In the genomic region with DNA sequence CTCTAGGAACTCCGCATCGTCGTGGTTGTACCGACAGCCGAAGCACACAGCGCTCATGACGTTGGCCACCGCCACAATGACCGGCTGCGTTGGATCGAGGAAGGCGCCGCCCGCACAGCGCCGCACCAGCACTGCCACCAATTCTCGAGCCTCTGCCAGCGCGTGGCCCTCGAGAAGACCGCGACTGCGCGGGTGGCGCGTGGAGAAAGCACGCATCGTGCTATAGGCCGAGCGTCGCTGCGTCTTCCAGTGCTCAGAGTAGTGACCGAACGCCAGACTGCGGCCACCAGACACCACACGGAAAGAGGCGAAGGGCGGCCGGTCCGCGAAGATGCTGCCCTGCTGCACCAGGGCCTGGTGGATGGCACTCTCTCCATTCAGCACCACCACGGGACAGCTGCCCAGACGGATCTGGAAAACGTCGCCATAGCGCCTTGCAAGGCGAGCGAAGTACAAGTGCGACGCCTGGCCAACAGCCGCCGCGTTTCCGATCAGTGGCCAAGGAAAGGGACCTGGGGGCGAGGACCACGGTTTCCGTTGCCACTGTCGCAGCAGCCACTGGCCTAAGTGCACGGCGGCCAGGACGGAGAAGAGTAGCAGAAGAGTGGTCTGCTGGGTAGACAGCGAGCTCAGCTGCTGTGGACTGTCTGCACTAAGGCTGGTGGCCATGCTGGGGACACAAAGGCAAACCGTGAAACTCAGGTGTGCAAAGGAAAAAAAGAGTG, we compare ENCODE assay signal across 8 mouse cellular contexts. TPM values are rescaled to one million over a fixed set of nuclear protein-coding genes. Genes with fewer than 3 reads are reported as not detected.
DNase-seq lines count a peak whose midpoint lies in the region; ATAC-seq and TF ChIP-seq lines count a peak whose summit lies in the region.

No protein-coding gene starts in this region.

- H3K27me3 ChIP-seq in kidney, adult 2 months (replicated peaks; ENCODE audit: control insufficient read depth, insufficient read depth, low read length) = no peaks in the 10 kb centered on the region; the same call in 1 of the 2 replicates
- peaks cover 37% of the 10 kb centered on the region for H3K27me3 ChIP-seq in hindbrain, embryonic 16.5 days (replicated peaks; ENCODE audit: control insufficient read depth, insufficient read depth, low read length)
- H3K27me3 ChIP-seq in lung, postnatal 0 days (replicated peaks; ENCODE audit: insufficient read depth, low read length) = peaks cover 29% of the 10 kb centered on the region

- ATAC-seq in hindbrain, embryonic 16.5 days = peak; percentile 54
- no peak for ATAC-seq in lung, postnatal 0 days
- no peak for ATAC-seq in inflammation-experienced regulatory T-cells, adult 6 months

- no peak for TF ChIP-seq CTCF in kidney, adult 2 months (conservative IDR thresholded peaks at IDR 0.05; ENCODE audit: insufficient read depth, insufficient read length, low read depth, low read length)
- no peak for TF ChIP-seq CTCF in embryonic fibroblast, embryonic 13.5 days (IDR thresholded peaks at IDR 0.05; ENCODE audit: borderline replicate concordance, insufficient read depth, low read length)
- 0 out of 2 replicates have a peak, but pooled peaks have one; percentile 1 for TF ChIP-seq CTCF in lung, postnatal 0 days (IDR thresholded peaks at IDR 0.05)

- peak; percentile 51 for DNase-seq in kidney, adult 2 months
- no peak for DNase-seq in kidney, adult 9 months
- DNase-seq in adipocyte (ENCODE audit: low spot score) = peak; percentile 81
- DNase-seq in lung, postnatal 0 days (ENCODE audit: low spot score) = peak; percentile 29
- DNase-seq in right cerebral cortex, postnatal 4 days = peak; percentile 28

- WGBS in kidney, adult 2 months = 1% methylated on average over 63 of the region's 63 CpGs
- under 1% methylated on average over 62 of the region's 63 CpGs for WGBS in hindbrain, embryonic 16.5 days
- under 1% methylated on average over 63 of the region's 63 CpGs for WGBS in lung, postnatal 0 days

- peak overlapping the region; percentile 69 for H3K27ac ChIP-seq in kidney, adult 2 months (ENCODE audit: insufficient read depth, low read depth, low read length)
- peak overlapping the region; percentile 97 for H3K27ac ChIP-seq in embryonic fibroblast, embryonic 13.5 days (ENCODE audit: insufficient read depth, low read length)
- peak overlapping the region; percentile 34; the same call in 1 of the 2 replicates for H3K27ac ChIP-seq in hindbrain, embryonic 16.5 days (ENCODE audit: low read depth, low read length)
- H3K27ac ChIP-seq in lung, postnatal 0 days (ENCODE audit: low read length) = no peak overlapping the region

- peak overlapping the region; percentile 53 for H3K4me3 ChIP-seq in kidney, adult 2 months (ENCODE audit: insufficient read depth, low read depth, low read length)
- H3K4me3 ChIP-seq in embryonic fibroblast, embryonic 13.5 days (ENCODE audit: insufficient read depth, low read length) = peak overlapping the region; percentile 47
- H3K4me3 ChIP-seq in hindbrain, embryonic 16.5 days (ENCODE audit: low read length) = peak overlapping the region; percentile 49
- H3K4me3 ChIP-seq in lung, postnatal 0 days (ENCODE audit: low read depth, low read length) = peak overlapping the region; percentile 36

- TF ChIP-seq EP300 in lung, postnatal 0 days (IDR thresholded peaks at IDR 0.05) = no peak

- H3K4me1 ChIP-seq in kidney, adult 2 months (ENCODE audit: control insufficient read depth, insufficient read depth, low read length) = 0 out of 2 replicates have a peak, but pooled peaks cover 2% of the 10 kb centered on the region
- 0 out of 2 replicates have a peak, but pooled peaks cover 3% of the 10 kb centered on the region for H3K4me1 ChIP-seq in embryonic fibroblast, embryonic 13.5 days (ENCODE audit: control insufficient read depth, insufficient read depth, low read length)
- peaks cover 24% of the 10 kb centered on the region for H3K4me1 ChIP-seq in hindbrain, embryonic 16.5 days (ENCODE audit: control insufficient read depth, insufficient read depth, low read depth, low read length)
- H3K4me1 ChIP-seq in lung, postnatal 0 days (ENCODE audit: insufficient read depth, low read depth, low read length) = peaks cover 22% of the 10 kb centered on the region; the same call in 1 of the 2 replicates

- peak overlapping the region; percentile 51 for H3K9ac ChIP-seq in hindbrain, embryonic 16.5 days (ENCODE audit: low read depth, low read length)
- no peak overlapping the region for H3K9ac ChIP-seq in lung, postnatal 0 days (replicated peaks; ENCODE audit: low read depth)

- H3K9me3 ChIP-seq in hindbrain, embryonic 16.5 days (ENCODE audit: control insufficient read depth, low read length) = no peaks in the 10 kb centered on the region
- no peaks in the 10 kb centered on the region for H3K9me3 ChIP-seq in lung, postnatal 0 days (ENCODE audit: low read length)

- H3K4me2 ChIP-seq in hindbrain, embryonic 16.5 days (ENCODE audit: low read length) = peak overlapping the region; percentile 96
- H3K4me2 ChIP-seq in lung, postnatal 0 days (replicated peaks; ENCODE audit: low read depth, low read length) = peak overlapping the region; percentile 65

- TF ChIP-seq POLR2A in kidney, adult 2 months (IDR thresholded peaks at IDR 0.05; ENCODE audit: low read depth, low read length) = no peak
- peak; percentile 72 for TF ChIP-seq POLR2A in embryonic fibroblast, embryonic 13.5 days (IDR thresholded peaks at IDR 0.05; ENCODE audit: low read depth, low read length)

- H3K36me3 ChIP-seq in kidney, adult 2 months (ENCODE audit: control insufficient read depth, insufficient read depth, low read length) = no peaks in the 10 kb centered on the region
- no peaks in the 10 kb centered on the region for H3K36me3 ChIP-seq in hindbrain, embryonic 16.5 days (ENCODE audit: control insufficient read depth, insufficient read depth, low read length)
- no peaks in the 10 kb centered on the region for H3K36me3 ChIP-seq in lung, postnatal 0 days (ENCODE audit: insufficient read depth, low read length)

RNA-seq across cellular contexts. Expression of gene Cyp1b1, which starts 1.1 kb away (rescaled TPM):
- 27.0 and 30.9 TPM in 2 replicates for polyA plus RNA-seq in kidney, adult 2 months (2012; rRNA removed)
- polyA plus RNA-seq in embryonic fibroblast, embryonic 13.5 days (2011; ENCODE audit: insufficient read length, low read depth, missing spikeins) = 527 and 533 TPM in 2 replicates
- polyA plus RNA-seq in hindbrain, embryonic 16.5 days (2015; fragmentation: Nextera tagmentation; extraction: Ambion mirVana) = 7.3 and 9.0 TPM in 2 replicates
- 1.7 and 1.9 TPM in 2 replicates for polyA plus RNA-seq in lung, postnatal 0 days (2015; fragmentation: Nextera tagmentation; extraction: Ambion mirVana)
- not detected for polyA plus RNA-seq in inflammation-experienced regulatory T-cells, adult 6 months (2017; shearing (Covaris generic))

Comparison
In these comparisons a context has a peak if more than half of its experiments do, and no peak if none do; other contexts are left out.
1. RNA of gene Cyp1b1, which starts 1.1 kb away (polyA plus RNA-seq): 527 to 533 TPM in embryonic fibroblast, embryonic 13.5 days; 27.0 to 30.9 TPM in kidney, adult 2 months, 7.3 to 9.0 TPM in hindbrain, embryonic 16.5 days, 1.7 to 1.9 TPM in lung, postnatal 0 days and not detected in inflammation-experienced regulatory T-cells, adult 6 months; every median in the first group is over 10 times any median in the second.
2. Peak in every context shown above with its lines, with median percentiles within 50 percentile points of each other: H3K4me3 ChIP-seq.